Mouse (Mus musculus) stomach, postnatal 0 days (tissue): ENCODE data around the gene Gcc1. TPM values are rescaled to one million over a fixed set of nuclear protein-coding genes. Genes with fewer than 3 reads are reported as not detected.

Source experiments
- ATAC-seq: fragments of 200-750 bp; cut with Nextera tagmentation; 2 replicates; pipeline ENCODE4 v1.8.0; 2017; ENCODE audit not compliant: low FRiP score, low TSS enrichment
- DNase-seq: peaks from one replicate; pipeline ENCODE4 v3.0.0-alpha.2; 2016; ENCODE audit warnings: low spot score
- H3K27ac ChIP-seq: fragments of 300-500 bp; sonication (generic); replicated peaks from 2 replicates; pipeline ENCODE4 v1.5.1; 2014; ENCODE audit warnings: mild to moderate bottlenecking, control low read depth
- H3K27me3 ChIP-seq: fragments of 300-500 bp; sonication (generic); 2 replicates; pipeline ENCODE4 v1.6.1; 2014; ENCODE audit warnings: low read length; ENCODE audit not compliant: control insufficient read depth, insufficient read depth
- H3K36me3 ChIP-seq: fragments of 300-500 bp; sonication (generic); 2 replicates; pipeline ENCODE4 v1.6.1; 2014; ENCODE audit warnings: low read length, mixed read lengths; ENCODE audit not compliant: control insufficient read depth, insufficient read depth
- H3K4me1 ChIP-seq: fragments of 300-500 bp; sonication (generic); replicated peaks from 2 replicates; pipeline ENCODE4 v1.6.1; 2014; ENCODE audit warnings: antibody characterized with exemption; ENCODE audit not compliant: control insufficient read depth, insufficient read depth
- H3K4me2 ChIP-seq: fragments of 300-500 bp; sonication (generic); replicated peaks from 2 replicates; pipeline ENCODE4 v1.6.1; 2014; ENCODE audit warnings: low read depth, mild to moderate bottlenecking, control low read depth, moderate library complexity
- H3K4me3 ChIP-seq: fragments of 300-500 bp; sonication (generic); 2 replicates; pipeline ENCODE4 v1.5.1; 2014; ENCODE audit warnings: low read depth, low read length, control low read depth
- H3K9ac ChIP-seq: fragments of 300-500 bp; sonication (generic); 2 replicates; pipeline ENCODE4 v1.6.1; 2014; ENCODE audit warnings: mild to moderate bottlenecking, low read length, control low read depth, mixed read lengths
- H3K9me3 ChIP-seq: fragments of 300-500 bp; sonication (generic); 2 replicates; pipeline ENCODE4 v1.6.1; 2016; ENCODE audit warnings: low read length; ENCODE audit not compliant: control insufficient read depth
- CTCF ChIP-seq: IDR thresholded peaks from 2 replicates; pipeline ENCODE4 v1.5.1; 2016; ENCODE audit warnings: antibody characterized with exemption, low read depth, mild to moderate bottlenecking, moderate library complexity
- EP300 ChIP-seq: optimal IDR thresholded peaks from 2 replicates; pipeline ENCODE3; 2016; ENCODE audit warnings: antibody characterized with exemption
- WGBS: fragments of 180-500 bp; shearing (Covaris S2); extraction: QIAGEN DNeasy Blood & Tissue Kit; methylation state at CpG from one replicate; pipeline ENCODE4 v1.1.7; 2014; 5-methylcytosine and 5-hydroxymethylcytosine counted together
- polyA plus RNA-seq: library from polyadenylated mRNA; unstranded; fragments of >200 nt; fragmentation: Nextera tagmentation; extraction: Ambion mirVana; gene quantifications from 2 replicates; pipeline ENCODE4 v1.2.1, GENCODE M21; 2015

The Gcc1 gene
- polyA plus RNA-seq, 1 experiment from 2014 or later: 6.3 TPM

GRCm38 (mm10) chr6:28399791-28400190 is 28.4 kb downstream of the Gcc1 start:
- TF ChIP-seq CTCF (peak; percentile 43), EP300 (no peak)
- DNase-seq (no peak), ATAC-seq (no peak)

GRCm38 (mm10) chr6:28398726-28399125 is 29.5 kb downstream of the Gcc1 start:
- Histone ChIP-seq H3K9me3 (no peaks in the 10 kb centered on the region), H3K27me3 (no peaks in the 10 kb centered on the region; the same call in 1 of the 2 replicates), H3K4me1 (no peaks in the 10 kb centered on the region), H3K4me2 (no peak overlapping the region), H3K9ac (no peak overlapping the region), H3K27ac (no peak overlapping the region), H3K36me3 (no peaks in the 10 kb centered on the region), H3K4me3 (no peak overlapping the region)
- TF ChIP-seq CTCF: peak; percentile 37
- TF ChIP-seq EP300: no peak
- ATAC-seq (no peak), DNase-seq (no peak)
- 81% methylated on average over 3 of the region's 3 CpGs for WGBS

More at GRCm38 (mm10) chr6:28399791-28400190, 28.4 kb downstream of the Gcc1 start:
- H3K4me3 ChIP-seq: no peak overlapping the region
- no peaks in the 10 kb centered on the region for H3K4me1 ChIP-seq
- no peak overlapping the region for H3K9ac ChIP-seq
- H3K27me3 ChIP-seq: no peaks in the 10 kb centered on the region; the same call in 1 of the 2 replicates
- H3K36me3 ChIP-seq: no peaks in the 10 kb centered on the region
- H3K27ac ChIP-seq: no peak overlapping the region
- H3K4me2 ChIP-seq: no peak overlapping the region
- 88% methylated on average over 4 of the region's 4 CpGs for WGBS
- no peaks in the 10 kb centered on the region for H3K9me3 ChIP-seq

- Histone ChIP-seq H3K4me1 (no peaks in the 10 kb centered on the region), H3K9ac (peak within 1 kb of the TSS; percentile 28; the same call in 1 of the 2 replicates), H3K4me2 (peak within 1 kb of the TSS; percentile 82), H3K27ac (no peak within 1 kb of the TSS), H3K27me3 (no peaks in the 10 kb centered on the region; the same call in 1 of the 2 replicates), H3K36me3 (no peaks in the 10 kb centered on the region), H3K4me3 (peak within 1 kb of the TSS; percentile 41), H3K9me3 (no peaks in the 10 kb centered on the region)
- ATAC-seq: no peak
- DNase-seq: peak; percentile 21
- no peak for TF ChIP-seq EP300
- TF ChIP-seq CTCF: no peak
- WGBS: under 1% methylated on average over 33 of the region's 33 CpGs
Measured at GRCm38 (mm10) chr6:28397681-28398203, 30.4 kb downstream of the Gcc1 start, which contains the start of gene Zfp800. TSS of gene Zfp800 (minus strand) at chr6:28398005.

- Histone ChIP-seq H3K4me1 (no peaks in the 10 kb centered on the region), H3K9me3 (no peaks in the 10 kb centered on the region), H3K27ac (no peak overlapping the region), H3K9ac (no peak overlapping the region), H3K4me2 (peak overlapping the region; percentile 82), H3K4me3 (peak overlapping the region; percentile 41), H3K36me3 (no peaks in the 10 kb centered on the region), H3K27me3 (no peaks in the 10 kb centered on the region; the same call in 1 of the 2 replicates)
- ATAC-seq (no peak), DNase-seq (no peak)
- TF ChIP-seq EP300: no peak
- TF ChIP-seq CTCF: no peak
- 5% methylated on average over 19 of the region's 19 CpGs for WGBS
Measured at GRCm38 (mm10) chr6:28396853-28397457, 31.2 kb downstream of the Gcc1 start.

GRCm38 (mm10) chr6:28396051-28396852 is 31.9 kb downstream of the Gcc1 start:
- no peaks in the 10 kb centered on the region; the same call in 1 of the 2 replicates for H3K27me3 ChIP-seq
- no peak for ATAC-seq
- peak overlapping the region; percentile 82; the same call in 1 of the 2 replicates for H3K4me2 ChIP-seq
- H3K4me3 ChIP-seq: peak overlapping the region; percentile 41; the same call in 1 of the 2 replicates
- no peaks in the 10 kb centered on the region for H3K4me1 ChIP-seq
- H3K9me3 ChIP-seq: no peaks in the 10 kb centered on the region
- no peak overlapping the region for H3K27ac ChIP-seq
- H3K36me3 ChIP-seq: no peaks in the 10 kb centered on the region
- 41% methylated on average over 15 of the region's 15 CpGs for WGBS
- TF ChIP-seq CTCF (no peak), EP300 (no peak)
- no peak for DNase-seq
- H3K9ac ChIP-seq: no peak overlapping the region
